Mouse (Mus musculus): ENCODE results near the gene Kcnk3.

- TF ChIP-seq CTCF (IDR thresholded peaks at IDR 0.05) (no peak), EP300 (IDR thresholded peaks at IDR 0.05) (no peak)
Observed at GRCm38 (mm10) chr5:30616644-30617043, 28.7 kb downstream of the Kcnk3 start.

All from lung, postnatal 0 days (tissue).